Mouse (Mus musculus): ENCODE data around the gene Cyb561.

Gene Cyb561

DNA sequence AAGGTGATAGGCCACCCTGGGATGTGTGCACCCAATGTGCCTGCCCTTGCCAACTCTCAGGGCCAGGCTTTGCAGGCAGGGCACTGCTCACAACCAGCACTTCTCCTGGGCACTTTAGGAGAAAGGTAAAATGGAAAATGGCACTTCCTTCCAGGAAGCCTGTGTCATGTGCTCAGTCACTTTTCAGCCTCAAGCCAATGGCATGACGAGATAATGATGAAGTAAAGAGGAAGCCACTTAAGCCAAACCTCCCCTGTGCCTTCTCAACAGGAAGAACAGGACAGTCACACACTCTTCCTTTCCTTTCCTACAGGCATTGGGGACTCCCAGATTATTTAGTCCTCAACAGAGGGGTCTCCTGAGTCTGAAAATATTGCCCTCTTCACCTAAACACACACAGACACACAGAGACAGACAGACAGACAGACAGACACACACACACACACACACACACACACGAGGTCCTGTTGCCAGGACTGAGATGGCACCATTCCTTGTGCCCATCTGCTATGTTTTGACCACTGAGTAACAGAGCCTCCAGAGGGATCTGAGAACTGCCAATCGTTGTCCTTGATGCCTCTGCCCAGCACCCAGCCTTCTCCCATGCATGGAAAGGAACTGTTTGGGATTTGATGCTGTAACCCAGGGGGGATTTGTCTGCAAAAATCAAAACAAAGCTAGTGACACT lies 32.9 kb downstream of the Cyb561 start:
- no peak for DNase-seq

DNA sequence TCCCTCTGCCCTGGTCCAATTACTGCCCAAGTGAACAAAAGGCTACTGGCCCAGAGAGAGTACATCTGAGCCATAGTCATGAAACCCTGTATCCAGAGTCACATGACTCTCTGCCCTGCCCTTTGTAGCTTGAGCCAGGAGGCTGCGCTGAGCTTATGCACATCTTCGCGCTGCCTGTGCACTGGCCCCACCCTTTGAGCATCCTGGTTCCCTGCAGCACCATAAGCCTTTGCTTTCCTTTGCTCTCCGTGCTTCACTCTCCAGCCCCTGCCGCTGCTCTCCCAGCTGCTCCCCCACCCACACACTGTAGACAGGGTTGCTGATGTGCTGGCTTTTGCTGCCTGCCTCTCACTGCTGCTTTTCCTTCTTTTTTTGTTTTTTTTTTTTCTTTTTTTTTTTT lies 39.6 kb downstream of the Cyb561 start:
- no peak for DNase-seq

DNA sequence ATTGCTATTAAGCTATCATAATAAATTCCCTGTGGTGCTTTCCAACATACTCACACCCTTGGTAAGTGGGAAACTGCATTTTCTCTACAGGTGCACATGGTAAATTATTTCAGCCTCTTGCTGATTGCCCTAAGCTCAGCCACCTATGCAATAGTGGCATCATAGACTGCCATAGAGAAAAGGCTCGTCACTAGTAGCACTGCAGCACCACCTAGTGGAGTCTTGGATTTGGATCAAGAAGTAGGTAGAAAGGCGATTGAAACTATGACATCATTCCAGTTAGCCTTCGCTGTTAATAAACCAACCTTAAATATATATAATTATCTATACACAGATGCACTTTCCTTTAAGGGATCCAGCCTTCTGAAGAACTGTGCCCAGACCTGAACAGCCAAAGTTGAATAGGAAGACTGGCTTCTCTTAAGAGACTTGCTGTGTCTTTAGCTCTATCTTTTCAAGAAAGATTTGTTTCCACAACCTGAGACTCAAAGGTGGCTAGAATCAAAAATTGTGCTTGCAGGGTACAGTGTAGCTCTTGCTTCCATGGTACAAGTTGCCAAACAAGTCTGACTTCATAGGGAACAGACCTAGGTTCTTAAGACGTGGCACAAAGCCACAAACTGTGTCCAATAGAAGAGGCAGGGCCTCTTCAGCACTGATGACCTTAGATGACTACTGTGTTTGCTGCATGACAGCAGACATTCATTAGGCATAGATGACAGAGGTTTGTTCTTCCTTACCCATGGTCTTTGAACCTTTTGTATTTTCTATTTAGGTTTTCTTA lies 41.4 kb downstream of the Cyb561 start:
- peak; percentile 72 to 90 for DNase-seq

- DNase-seq: no peak
Observed at GRCm38 (mm10) chr11:105911149-105911548, 42.0 kb downstream of the Cyb561 start.

GRCm38 (mm10) chr11:105909617-105910016 lies 43.5 kb downstream of the Cyb561 start:
- DNase-seq: no peak

GRCm38 (mm10) chr11:105908926-105909325 lies 44.2 kb downstream of the Cyb561 start:
- DNase-seq: no peak

- no peak for DNase-seq
Observed at GRCm38 (mm10) chr11:105907381-105907780, 45.8 kb downstream of the Cyb561 start.

DNA sequence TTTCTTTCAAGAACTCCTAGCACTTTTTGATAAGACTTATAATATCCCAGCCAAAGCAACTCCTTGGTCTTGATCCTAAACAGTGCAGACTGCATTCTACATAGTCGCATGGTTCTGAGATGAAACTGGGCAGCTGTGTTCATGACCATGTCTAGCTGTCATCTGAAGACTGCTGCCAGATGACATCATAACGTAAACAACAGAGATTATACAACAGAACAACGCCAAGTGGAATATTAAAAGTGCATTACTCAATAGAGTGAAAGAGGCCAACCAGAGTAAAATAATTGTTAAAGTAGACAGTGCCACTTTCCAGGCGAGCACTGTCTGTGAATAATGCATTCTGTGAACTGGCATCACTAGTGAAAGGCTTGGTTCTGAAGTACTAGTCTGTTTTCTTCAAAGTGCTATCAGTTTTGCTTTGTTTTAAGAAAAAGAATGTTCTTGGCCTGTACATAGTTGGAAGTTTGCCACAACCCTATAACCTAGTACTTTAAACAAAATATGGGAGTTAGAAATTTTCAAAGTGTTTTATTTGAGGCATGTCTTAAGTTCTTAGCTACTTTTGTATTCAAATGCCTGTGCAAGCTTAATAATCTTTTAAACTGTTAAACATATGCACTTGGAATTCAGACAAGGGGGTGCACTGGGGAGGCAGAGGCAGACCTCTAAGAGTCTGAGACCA lies 47.5 kb downstream of the Cyb561 start:
- DNase-seq: no peak

DNA sequence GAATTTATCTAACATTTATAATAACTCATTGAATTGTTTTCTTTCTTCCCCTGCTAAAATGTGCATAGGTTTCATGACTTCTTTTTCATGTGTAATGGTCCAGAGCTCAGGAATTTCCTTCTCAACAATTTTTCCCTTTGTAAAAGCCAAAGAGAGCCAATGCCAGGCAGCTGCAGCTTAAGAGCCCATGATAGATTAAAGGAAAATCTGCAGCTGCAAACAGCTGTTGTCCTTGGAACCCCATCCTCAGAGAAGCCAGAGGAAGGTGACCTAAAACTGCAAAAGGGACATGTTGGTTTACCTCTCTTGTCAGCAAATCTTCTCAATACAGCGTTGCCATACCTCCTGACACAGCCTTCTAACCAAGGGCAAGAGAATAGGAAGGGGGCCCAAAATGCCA lies 50.2 kb downstream of the Cyb561 start:
- no peak for DNase-seq

DNA sequence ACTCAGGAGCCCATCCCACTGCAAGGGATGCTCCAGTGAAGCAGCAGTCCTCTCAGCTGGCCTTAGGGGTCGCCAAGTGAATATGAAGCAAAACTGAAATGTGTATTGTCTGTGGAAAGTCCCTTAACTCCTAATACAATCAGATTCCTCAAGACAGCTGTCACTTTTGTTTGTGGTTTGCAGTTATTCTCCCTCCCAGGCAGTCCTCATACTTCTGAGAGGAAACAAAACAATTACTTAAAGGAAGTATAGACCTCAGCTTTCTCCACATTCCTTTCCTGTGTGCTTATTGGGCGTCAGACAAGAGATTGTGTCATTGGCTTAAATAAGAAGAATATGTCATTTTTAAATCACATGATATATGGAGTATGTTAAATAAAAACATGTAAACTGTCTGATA lies 51.6 kb downstream of the Cyb561 start:
- DNase-seq: no peak

GRCm38 (mm10) chr11:105899151-105899550 lies 54.0 kb downstream of the Cyb561 start:
- no peak for DNase-seq

DNA sequence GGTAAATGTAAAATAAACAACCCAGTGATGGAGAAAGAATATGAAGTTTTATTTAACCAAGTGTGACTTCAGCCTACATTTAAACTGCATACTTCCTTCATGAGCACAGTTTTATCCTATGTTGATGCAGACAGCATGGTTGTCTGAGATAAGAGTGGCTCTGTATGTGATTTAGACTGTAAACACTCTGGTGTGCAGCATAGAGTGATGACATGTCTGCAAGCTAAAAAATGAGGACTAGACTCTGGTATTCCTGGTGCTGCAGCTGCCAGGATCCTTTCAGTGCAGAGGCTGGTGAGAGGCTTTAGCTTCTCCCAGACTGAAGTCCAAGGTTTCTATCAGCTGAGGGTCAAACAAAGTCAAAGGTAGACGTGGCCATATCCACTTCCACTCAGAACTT lies 65.9 kb downstream of the Cyb561 start:
- DNase-seq: no peak

- no peak for DNase-seq
Observed at GRCm38 (mm10) chr11:105885558-105885957, 67.6 kb downstream of the Cyb561 start.
